Mouse (Mus musculus) hindbrain, embryonic 10.5 days (tissue): Measurements from ENCODE around the gene Eif2b3. TPM values are rescaled to one million over a fixed set of nuclear protein-coding genes. Genes with fewer than 3 reads are reported as not detected.

ENCODE experiments used
- DNase-seq: peaks from one replicate; pipeline ENCODE4 v3.0.0-alpha.2; 2017; ENCODE audit warnings: low spot score
- H3K27ac ChIP-seq: fragments of 300-500 bp; sonication (generic); 2 replicates; pipeline ENCODE4 v1.5.1; 2016; ENCODE audit warnings: mild to moderate bottlenecking, moderate library complexity
- H3K27me3 ChIP-seq: fragments of 300-500 bp; sonication (generic); 2 replicates; pipeline ENCODE4 v1.6.1; 2016; ENCODE audit warnings: mild to moderate bottlenecking; ENCODE audit not compliant: poor library complexity, insufficient read depth, severe bottlenecking
- H3K36me3 ChIP-seq: fragments of 300-500 bp; sonication (generic); 2 replicates; pipeline ENCODE4 v1.6.1; 2016; ENCODE audit warnings: mild to moderate bottlenecking, moderate library complexity
- H3K4me1 ChIP-seq: fragments of 300-500 bp; sonication (generic); replicated peaks from 2 replicates; pipeline ENCODE4 v1.6.1; 2016; ENCODE audit warnings: mild to moderate bottlenecking
- H3K4me3 ChIP-seq: fragments of 300-500 bp; sonication (generic); 2 replicates; pipeline ENCODE4 v1.5.1; 2016; ENCODE audit warnings: mild to moderate bottlenecking, moderate library complexity
- H3K9me3 ChIP-seq: fragments of 300-500 bp; sonication (generic); 2 replicates; pipeline ENCODE4 v1.6.1; 2016; ENCODE audit warnings: mild to moderate bottlenecking, moderate library complexity
- WGBS: fragments of 180-500 bp; shearing (Covaris S2); methylation state at CpG from one replicate; pipeline ENCODE4 v1.1.7; 2016; 5-methylcytosine and 5-hydroxymethylcytosine counted together
- polyA plus RNA-seq: library from polyadenylated mRNA; unstranded; fragments of >200 nt; fragmentation: Nextera tagmentation; extraction: Ambion mirVana; gene quantifications from 2 replicates; pipeline ENCODE4 v1.2.1, GENCODE M21; 2016

Eif2b3 gene
- polyA plus RNA-seq, 1 experiment from 2014 or later: 49.1 TPM

DNA sequence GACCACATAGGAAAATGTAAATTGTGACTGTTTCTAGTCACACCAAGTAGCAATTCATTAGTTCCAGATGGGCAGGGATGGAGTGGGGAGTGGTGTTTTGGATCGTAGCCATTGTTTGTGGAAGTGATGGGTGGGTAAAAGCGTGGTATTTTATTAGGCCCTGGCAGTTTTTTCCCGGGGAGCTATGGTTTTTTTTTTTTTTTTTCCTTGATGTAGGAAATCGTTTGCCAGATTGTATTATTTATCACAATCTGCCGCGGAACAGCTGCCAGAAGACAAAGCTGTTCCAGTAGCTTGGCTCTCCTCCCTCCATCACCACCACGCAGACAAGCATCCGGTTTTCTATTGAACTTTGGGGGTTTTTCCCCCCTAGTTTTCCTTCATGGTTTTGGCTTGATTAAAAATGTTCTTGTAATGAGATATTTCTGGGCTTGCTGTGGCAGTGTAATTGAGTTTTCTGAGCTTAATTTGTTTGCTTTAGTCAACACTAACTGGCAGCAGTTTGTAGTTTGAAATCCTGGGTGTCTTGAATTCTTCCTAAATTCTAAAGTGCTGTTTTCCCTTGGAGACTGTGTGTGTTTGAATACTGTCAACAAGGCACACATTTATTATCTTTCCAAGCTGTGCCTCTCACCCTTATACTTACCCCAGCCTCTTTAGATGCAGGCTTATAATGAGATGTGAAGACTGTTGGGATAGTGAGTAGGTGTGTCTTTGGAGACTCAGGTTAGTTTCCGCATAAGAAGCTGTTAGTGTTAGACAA is 20.9 kb downstream of the Eif2b3 start:
- DNase-seq: no peak
- WGBS: 63% methylated on average over 9 of the region's 9 CpGs
- H3K4me3 ChIP-seq: no peak overlapping the region

DNA sequence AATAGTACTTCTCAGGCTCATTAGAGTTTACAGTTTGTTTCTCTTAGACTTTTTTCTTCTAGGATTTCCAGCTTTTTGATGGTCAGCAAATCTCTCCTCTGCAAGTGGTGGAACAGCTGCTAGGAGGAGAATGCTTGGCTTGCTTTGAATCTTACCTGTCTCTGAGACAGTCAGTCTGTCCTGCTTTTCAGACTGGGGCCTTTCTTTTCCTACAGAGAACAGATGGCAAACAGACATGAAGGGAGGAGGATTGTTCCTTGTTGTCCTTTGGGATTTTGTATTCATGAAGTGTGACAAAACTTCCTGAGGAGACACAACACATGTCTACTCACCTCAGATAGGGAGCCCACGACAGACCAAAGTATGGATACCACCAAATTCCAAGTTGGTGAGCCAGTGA is 21.6 kb downstream of the Eif2b3 start:
- Histone ChIP-seq H3K27me3 (no peaks in the 10 kb centered on the region), H3K4me1 (peaks cover 23% of the 10 kb centered on the region), H3K36me3 (peaks cover 14% of the 10 kb centered on the region; the same call in 1 of the 2 replicates), H3K27ac (peak overlapping the region; percentile 57), H3K4me3 (no peak overlapping the region), H3K9me3 (no peaks in the 10 kb centered on the region)
- no peak for DNase-seq
- 68% methylated on average over 1 of the region's 1 CpGs for WGBS

More for the DNA sequence above, 20.9 kb downstream of the Eif2b3 start:
- peaks cover 23% of the 10 kb centered on the region for H3K4me1 ChIP-seq
- no peaks in the 10 kb centered on the region for H3K27me3 ChIP-seq
- no peaks in the 10 kb centered on the region for H3K9me3 ChIP-seq
- peaks cover 14% of the 10 kb centered on the region for H3K36me3 ChIP-seq
- peak overlapping the region; percentile 66 for H3K27ac ChIP-seq

GRCm38 (mm10) chr4:117041283-117041721 is 22.1 kb downstream of the Eif2b3 start:
- no peaks in the 10 kb centered on the region for H3K27me3 ChIP-seq
- no peak for DNase-seq
- H3K9me3 ChIP-seq: no peaks in the 10 kb centered on the region
- peaks cover 19% of the 10 kb centered on the region; the same call in 1 of the 2 replicates for H3K36me3 ChIP-seq
- peaks cover 23% of the 10 kb centered on the region for H3K4me1 ChIP-seq
- H3K27ac ChIP-seq: peak overlapping the region; percentile 67
- WGBS: 69% methylated on average over 4 of the region's 4 CpGs
- H3K4me3 ChIP-seq: no peak overlapping the region

DNA sequence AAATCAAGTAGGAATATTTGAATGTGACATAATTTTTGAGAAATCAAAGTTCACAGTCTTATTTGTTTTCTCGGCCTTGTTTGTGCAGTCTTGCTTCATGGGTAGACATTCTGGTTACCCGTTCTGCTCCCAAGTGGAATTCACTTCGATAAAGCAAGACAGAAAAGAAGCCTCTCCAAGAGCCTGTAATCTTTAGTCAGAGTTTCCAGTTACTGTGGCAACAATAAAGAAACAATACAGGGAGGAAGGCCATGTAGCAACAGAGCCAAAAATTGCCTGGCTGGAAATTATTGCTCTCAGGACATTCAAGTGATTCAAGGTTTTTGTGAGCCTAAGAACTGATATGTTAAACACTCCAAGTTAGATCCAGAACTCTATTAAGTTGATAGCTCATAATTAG is 29.6 kb downstream of the Eif2b3 start:
- Histone ChIP-seq H3K27ac (no peak overlapping the region), H3K4me1 (no peaks in the 10 kb centered on the region), H3K4me3 (no peak overlapping the region), H3K27me3 (no peaks in the 10 kb centered on the region), H3K9me3 (no peaks in the 10 kb centered on the region), H3K36me3 (peaks cover 64% of the 10 kb centered on the region)
- WGBS: 91% methylated on average over 3 of the region's 3 CpGs
- no peak for DNase-seq

GRCm38 (mm10) chr4:117049485-117049884 is 30.3 kb downstream of the Eif2b3 start:
- DNase-seq: no peak
- no peaks in the 10 kb centered on the region for H3K9me3 ChIP-seq
- H3K27me3 ChIP-seq: no peaks in the 10 kb centered on the region
- H3K4me1 ChIP-seq: no peaks in the 10 kb centered on the region
- H3K4me3 ChIP-seq: no peak overlapping the region
- H3K36me3 ChIP-seq: peaks cover 69% of the 10 kb centered on the region
- no peak overlapping the region for H3K27ac ChIP-seq
- 93% methylated on average over 1 of the region's 1 CpGs for WGBS

- Histone ChIP-seq H3K9me3 (no peaks in the 10 kb centered on the region), H3K4me3 (no peak overlapping the region), H3K27ac (no peak overlapping the region), H3K27me3 (no peaks in the 10 kb centered on the region), H3K36me3 (peaks cover 51% of the 10 kb centered on the region), H3K4me1 (peaks cover 8% of the 10 kb centered on the region; the same call in 1 of the 2 replicates)
- DNase-seq: no peak
- WGBS: 94% methylated on average over 4 of the region's 4 CpGs
Observed at GRCm38 (mm10) chr4:117052626-117053025, 33.4 kb downstream of the Eif2b3 start.

DNA sequence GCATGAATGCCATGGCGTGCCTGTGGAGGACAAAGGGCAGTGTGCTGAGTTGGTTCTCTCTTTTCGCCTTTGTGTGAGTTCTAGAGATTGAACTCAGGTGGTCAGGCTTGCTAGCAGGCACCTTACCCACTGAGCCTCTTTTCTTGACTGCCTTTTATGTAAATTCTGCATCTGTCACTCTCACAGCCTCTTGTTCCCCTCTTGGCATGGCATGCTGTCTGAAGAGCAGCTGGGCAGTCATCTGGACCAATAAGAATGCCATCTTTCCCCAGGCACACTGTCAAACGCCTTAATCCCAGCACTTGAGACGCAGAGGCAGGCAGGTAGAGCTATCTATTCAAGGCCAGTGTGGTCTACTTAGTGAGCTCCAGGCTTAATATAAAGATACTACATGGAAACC is 34.8 kb downstream of the Eif2b3 start:
- peaks cover 52% of the 10 kb centered on the region for H3K36me3 ChIP-seq
- no peaks in the 10 kb centered on the region for H3K27me3 ChIP-seq
- WGBS: 91% methylated on average over 4 of the region's 4 CpGs
- peaks cover 8% of the 10 kb centered on the region; the same call in 1 of the 2 replicates for H3K4me1 ChIP-seq
- no peak overlapping the region for H3K27ac ChIP-seq
- no peaks in the 10 kb centered on the region for H3K9me3 ChIP-seq
- DNase-seq: no peak
- no peak overlapping the region for H3K4me3 ChIP-seq

DNA sequence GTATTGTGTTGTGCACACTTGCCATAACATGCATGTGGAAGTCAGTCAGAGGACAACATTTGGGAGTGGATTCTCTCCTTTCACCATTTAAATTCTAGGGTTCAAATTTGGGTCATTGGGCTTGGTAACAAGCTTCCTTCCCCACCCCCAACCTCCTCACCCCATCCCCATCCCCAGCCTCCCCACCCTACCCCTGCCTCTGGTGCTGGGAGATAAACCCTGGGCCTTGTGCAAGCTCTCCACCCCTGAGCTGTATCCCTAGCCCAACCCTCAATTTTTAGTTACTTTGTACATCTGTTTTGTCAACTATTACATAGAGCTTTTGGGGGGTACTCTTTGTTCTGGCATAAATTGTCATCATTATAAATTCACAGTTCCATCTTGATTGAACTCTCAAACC is 36.9 kb downstream of the Eif2b3 start:
- Histone ChIP-seq H3K9me3 (no peaks in the 10 kb centered on the region), H3K27ac (peak overlapping the region; percentile 66), H3K36me3 (peaks cover 59% of the 10 kb centered on the region), H3K4me1 (peaks cover 8% of the 10 kb centered on the region; the same call in 1 of the 2 replicates), H3K4me3 (no peak overlapping the region), H3K27me3 (peaks cover 19% of the 10 kb centered on the region)
- DNase-seq: no peak

DNA sequence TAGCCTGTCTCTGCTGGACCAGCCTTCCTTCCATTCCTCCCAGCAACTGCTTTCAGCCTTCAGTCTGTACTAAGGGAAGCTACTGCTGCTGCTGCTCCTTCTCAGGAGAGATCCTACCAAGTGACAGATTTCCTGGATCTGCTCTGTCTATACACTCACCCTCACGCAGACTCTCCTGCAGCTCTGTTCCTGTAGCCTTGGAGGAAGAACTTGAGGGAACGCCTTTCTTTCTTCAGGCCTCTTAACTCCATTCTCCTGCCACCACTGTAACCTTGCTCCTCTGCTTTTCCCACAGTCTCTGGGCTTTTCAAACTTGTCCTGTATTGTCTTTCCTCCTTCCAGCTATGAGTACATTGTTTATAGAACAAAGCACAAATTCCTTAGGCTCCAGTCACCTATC is 37.3 kb downstream of the Eif2b3 start:
- DNase-seq: no peak
- peak overlapping the region; percentile 66 for H3K27ac ChIP-seq
- peaks cover 23% of the 10 kb centered on the region for H3K27me3 ChIP-seq
- H3K4me1 ChIP-seq: peaks cover 8% of the 10 kb centered on the region; the same call in 1 of the 2 replicates
- H3K4me3 ChIP-seq: no peak overlapping the region
- WGBS: 71% methylated on average over 2 of the region's 2 CpGs
- no peaks in the 10 kb centered on the region for H3K9me3 ChIP-seq
- peaks cover 60% of the 10 kb centered on the region for H3K36me3 ChIP-seq

GRCm38 (mm10) chr4:117058512-117058911 is 39.3 kb downstream of the Eif2b3 start:
- H3K4me1 ChIP-seq: peaks cover 23% of the 10 kb centered on the region
- H3K27me3 ChIP-seq: peaks cover 29% of the 10 kb centered on the region
- no peak overlapping the region for H3K4me3 ChIP-seq
- DNase-seq: no peak
- no peaks in the 10 kb centered on the region for H3K9me3 ChIP-seq
- no peak overlapping the region for H3K27ac ChIP-seq
- WGBS: 89% methylated on average over 4 of the region's 4 CpGs
- peaks cover 63% of the 10 kb centered on the region for H3K36me3 ChIP-seq

- WGBS: 44% methylated on average over 4 of the region's 4 CpGs
- no peak overlapping the region for H3K27ac ChIP-seq
- H3K36me3 ChIP-seq: peaks cover 86% of the 10 kb centered on the region
- H3K27me3 ChIP-seq: peaks cover 60% of the 10 kb centered on the region
- peaks cover 15% of the 10 kb centered on the region for H3K4me1 ChIP-seq
- DNase-seq: peak; percentile 20
- H3K4me3 ChIP-seq: no peak overlapping the region
- H3K9me3 ChIP-seq: no peaks in the 10 kb centered on the region
Observed at GRCm38 (mm10) chr4:117062700-117063390, 43.6 kb downstream of the Eif2b3 start.

DNA sequence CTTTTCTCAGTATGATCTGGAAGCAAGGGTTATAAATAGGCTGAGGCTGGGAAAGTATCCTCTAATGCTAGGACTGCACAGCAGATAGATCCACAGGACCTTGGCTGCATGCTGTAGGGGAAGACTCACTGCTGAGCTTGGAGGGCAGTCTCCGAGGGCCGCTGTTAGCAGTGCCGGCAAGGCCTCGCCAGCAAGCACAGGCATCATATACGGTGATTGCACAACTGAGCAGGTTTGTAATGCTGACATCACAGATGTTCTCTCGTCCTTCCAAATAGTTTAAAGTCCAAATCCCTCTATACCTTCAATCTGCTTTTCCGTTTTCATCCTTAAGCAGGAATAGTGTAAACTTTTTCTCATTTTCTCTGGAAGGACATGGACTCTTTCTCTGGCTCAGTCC is 48.8 kb downstream of the Eif2b3 start:
- H3K27me3 ChIP-seq: peaks cover 31% of the 10 kb centered on the region

GRCm38 (mm10) chr4:117069647-117070046 is 50.4 kb downstream of the Eif2b3 start:
- no peak overlapping the region for H3K27ac ChIP-seq
- H3K4me3 ChIP-seq: no peak overlapping the region
- DNase-seq: no peak
- H3K4me1 ChIP-seq: no peaks in the 10 kb centered on the region
- H3K27me3 ChIP-seq: peaks cover 22% of the 10 kb centered on the region
- 86% methylated on average over 1 of the region's 1 CpGs for WGBS
- H3K9me3 ChIP-seq: no peaks in the 10 kb centered on the region
- H3K36me3 ChIP-seq: peaks cover 99% of the 10 kb centered on the region

More for the DNA sequence above, 48.8 kb downstream of the Eif2b3 start:
- H3K9me3 ChIP-seq: no peaks in the 10 kb centered on the region
- WGBS: 91% methylated on average over 7 of the region's 7 CpGs
- no peak overlapping the region for H3K27ac ChIP-seq
- H3K36me3 ChIP-seq: peaks cover 95% of the 10 kb centered on the region
- no peak overlapping the region for H3K4me3 ChIP-seq
- H3K4me1 ChIP-seq: peaks cover 4% of the 10 kb centered on the region
- no peak for DNase-seq
